ENCODE assay signal across 9 mouse cellular contexts in genomic region chr17:31432878-31433281, GRCm38 (mm10). TPM values are rescaled to one million over a fixed set of nuclear protein-coding genes. Genes with fewer than 3 reads are reported as not detected.
DNase-seq lines count a peak whose midpoint lies in the region; ATAC-seq lines count a peak whose summit lies in the region.
"Had no signal": no experiment of that assay in that cellular context is flagged by ENCODE, and none has a peak within 500 bp of the region (broad histone marks: within the 10 kb centered on the region; RNA-seq: fewer than 3 reads in every experiment).

No protein-coding gene starts in this region.

- 56% methylated on average over 5 of the region's 5 CpGs for WGBS in lung, embryonic 16.5 days
- 25% methylated on average over 5 of the region's 5 CpGs for whole genome bisulfite sequencing in intestine, embryonic 14.5 days
- 7% methylated on average over 5 of the region's 5 CpGs for WGBS in limb, embryonic 11.5 days
- 56% methylated on average over 5 of the region's 5 CpGs for WGBS in stomach, embryonic 14.5 days
- WGBS in hindbrain, embryonic 13.5 days: 45% methylated on average over 5 of the region's 5 CpGs

- no peak for DNase-seq in lung, postnatal 10 days
- DNase-seq in intestine, embryonic 14.5 days (ENCODE audit: low spot score): peak; percentile 75
- peak; percentile 66 for DNase-seq in limb, embryonic 11.5 days (ENCODE audit: low spot score)
- no peak for DNase-seq in cerebellum, adult 11-12 months
- DNase-seq: liver, embryonic 13.5 days had no signal

- peaks cover 3% of the 10 kb centered on the region; the same call in 1 of the 2 replicates for H3K9me3 ChIP-seq in lung, embryonic 16.5 days (ENCODE audit: control insufficient read depth, low read length)
- 0 out of 2 replicates have a peak, but pooled peaks cover 7% of the 10 kb centered on the region for H3K9me3 ChIP-seq in intestine, embryonic 14.5 days (ENCODE audit: control insufficient read depth, low read length)
- peaks cover 3% of the 10 kb centered on the region; the same call in 1 of the 2 replicates for H3K9me3 ChIP-seq in limb, embryonic 11.5 days (ENCODE audit: control insufficient read depth, low read length)
- peaks cover 3% of the 10 kb centered on the region; the same call in 1 of the 2 replicates for H3K9me3 ChIP-seq in stomach, embryonic 14.5 days (ENCODE audit: control insufficient read depth, low read depth, low read length)
- peaks cover 6% of the 10 kb centered on the region; the same call in 1 of the 2 replicates for H3K9me3 ChIP-seq in hindbrain, embryonic 13.5 days

- H3K27me3 ChIP-seq in lung, embryonic 16.5 days (ENCODE audit: control insufficient read depth, insufficient read depth, low read depth, low read length): no peaks in the 10 kb centered on the region
- H3K27me3 ChIP-seq in intestine, embryonic 14.5 days (replicated peaks; ENCODE audit: control insufficient read depth, insufficient read depth, low read length): no peaks in the 10 kb centered on the region
- H3K27me3 ChIP-seq in limb, embryonic 11.5 days (ENCODE audit: control insufficient read depth, insufficient read depth, low read length): no peaks in the 10 kb centered on the region
- no peaks in the 10 kb centered on the region for H3K27me3 ChIP-seq in stomach, embryonic 14.5 days (ENCODE audit: control insufficient read depth, insufficient read depth, low read length)
- peaks cover 6% of the 10 kb centered on the region for H3K27me3 ChIP-seq in hindbrain, embryonic 13.5 days
- H3K27me3 ChIP-seq: embryonic facial prominence, embryonic 12.5 days had no signal

- H3K36me3 ChIP-seq in lung, embryonic 16.5 days (ENCODE audit: control insufficient read depth, insufficient read depth, low read length): peaks cover 10% of the 10 kb centered on the region; the same call in 1 of the 2 replicates
- H3K36me3 ChIP-seq in intestine, embryonic 14.5 days (ENCODE audit: control insufficient read depth, insufficient read depth, low read length): peaks cover 24% of the 10 kb centered on the region
- H3K36me3 ChIP-seq in limb, embryonic 11.5 days (ENCODE audit: control insufficient read depth, insufficient read depth, low read length): peaks cover 3% of the 10 kb centered on the region; the same call in 1 of the 2 replicates
- H3K36me3 ChIP-seq in stomach, embryonic 14.5 days (ENCODE audit: control insufficient read depth, insufficient read depth, low read length): 0 out of 2 replicates have a peak, but pooled peaks cover 4% of the 10 kb centered on the region
- H3K36me3 ChIP-seq in hindbrain, embryonic 13.5 days: peaks cover 29% of the 10 kb centered on the region
- H3K36me3 ChIP-seq: liver, embryonic 13.5 days had no signal

- H3K4me1 ChIP-seq in lung, embryonic 16.5 days (replicated peaks; ENCODE audit: control insufficient read depth, insufficient read depth, low read length): peaks cover 18% of the 10 kb centered on the region
- H3K4me1 ChIP-seq in intestine, embryonic 14.5 days (replicated peaks; ENCODE audit: control insufficient read depth, insufficient read depth, low read length): peaks cover 36% of the 10 kb centered on the region
- peaks cover 34% of the 10 kb centered on the region for H3K4me1 ChIP-seq in limb, embryonic 11.5 days (ENCODE audit: control insufficient read depth, insufficient read depth, low read length)
- H3K4me1 ChIP-seq in stomach, embryonic 14.5 days (ENCODE audit: control insufficient read depth, insufficient read depth, low read length): peaks cover 21% of the 10 kb centered on the region
- H3K4me1 ChIP-seq in hindbrain, embryonic 13.5 days (replicated peaks): peaks cover 41% of the 10 kb centered on the region

- peak overlapping the region; percentile 31 for H3K4me2 ChIP-seq in lung, embryonic 16.5 days (ENCODE audit: low read depth, low read length)
- peak overlapping the region; percentile 44 for H3K4me2 ChIP-seq in intestine, embryonic 14.5 days (ENCODE audit: low read length)
- H3K4me2 ChIP-seq in limb, embryonic 11.5 days (ENCODE audit: low read depth, severe bottlenecking): peak overlapping the region; percentile 35
- H3K4me2 ChIP-seq in stomach, embryonic 14.5 days (replicated peaks; ENCODE audit: low read depth, low read length): peak overlapping the region; percentile 20; the same call in 1 of the 2 replicates
- no peak overlapping the region for H3K4me2 ChIP-seq in hindbrain, embryonic 13.5 days
- H3K4me2 ChIP-seq: embryonic facial prominence, embryonic 12.5 days; liver, embryonic 13.5 days had no signal

- H3K9ac ChIP-seq in lung, embryonic 16.5 days (ENCODE audit: low read length): 0 out of 2 replicates have a peak overlapping the region, but pooled peaks have one; percentile 42
- peak overlapping the region; percentile 34; the same call in 1 of the 2 replicates for H3K9ac ChIP-seq in intestine, embryonic 14.5 days (ENCODE audit: low read length)
- H3K9ac ChIP-seq in limb, embryonic 11.5 days (ENCODE audit: low read length): peak overlapping the region; percentile 38; the same call in 1 of the 2 replicates
- H3K9ac ChIP-seq in stomach, embryonic 14.5 days (replicated peaks; ENCODE audit: low read depth, low read length): no peak overlapping the region
- H3K9ac ChIP-seq in hindbrain, embryonic 13.5 days: no peak overlapping the region
- H3K9ac ChIP-seq: embryonic facial prominence, embryonic 12.5 days; liver, embryonic 13.5 days had no signal

- peak overlapping the region; percentile 6; the same call in 1 of the 2 replicates for H3K4me3 ChIP-seq in lung, embryonic 16.5 days (ENCODE audit: low read length)
- peak overlapping the region; percentile 28 for H3K4me3 ChIP-seq in intestine, embryonic 14.5 days (ENCODE audit: low read depth, low read length)
- no peak overlapping the region for H3K4me3 ChIP-seq in limb, embryonic 11.5 days (ENCODE audit: low read depth, low read length)
- no peak overlapping the region for H3K4me3 ChIP-seq in stomach, embryonic 14.5 days (ENCODE audit: low read depth, low read length)
- H3K4me3 ChIP-seq in hindbrain, embryonic 13.5 days: no peak overlapping the region
- H3K4me3 ChIP-seq: embryonic facial prominence, embryonic 12.5 days; liver, embryonic 13.5 days had no signal

- ATAC-seq in lung, embryonic 16.5 days (ENCODE audit: low read depth): peak; percentile 27; the same call in 1 of the 2 replicates
- ATAC-seq in intestine, embryonic 14.5 days (replicated peaks; ENCODE audit: low FRiP score, low TSS enrichment, low read depth): peak; percentile 61
- ATAC-seq in limb, embryonic 11.5 days (ENCODE audit: insufficient number of reproducible peaks, low FRiP score, low TSS enrichment, low read depth): peak; percentile 68
- no peak for ATAC-seq in stomach, embryonic 14.5 days (ENCODE audit: insufficient number of reproducible peaks, insufficient read depth, low FRiP score, low read depth)
- ATAC-seq in hindbrain, embryonic 13.5 days (ENCODE audit: low FRiP score): no peak

- H3K27ac ChIP-seq in lung, embryonic 16.5 days (ENCODE audit: low read length): no peak overlapping the region; the same call in none of the 2 replicates
- H3K27ac ChIP-seq in intestine, embryonic 14.5 days (ENCODE audit: low read depth): peak overlapping the region; percentile 69; the same call in 1 of the 2 replicates
- H3K27ac ChIP-seq in limb, embryonic 11.5 days (replicated peaks; ENCODE audit: low read depth, low read length): no peak overlapping the region
- peak overlapping the region; percentile 15; the same call in 1 of the 2 replicates for H3K27ac ChIP-seq in stomach, embryonic 14.5 days (ENCODE audit: low read length)
- H3K27ac ChIP-seq in hindbrain, embryonic 13.5 days: no peak overlapping the region
- H3K27ac ChIP-seq: embryonic facial prominence, embryonic 12.5 days; liver, embryonic 13.5 days had no signal

RNA-seq across cellular contexts. Expression of gene Pde9a, which starts 46.9 kb away (rescaled TPM):
- 29.5 and 31.5 TPM in 2 replicates for polyA plus RNA-seq in lung, embryonic 16.5 days (2015; fragmentation: Nextera tagmentation; extraction: Ambion mirVana)
- polyA plus RNA-seq in intestine, embryonic 14.5 days (2014; fragmentation: Nextera tagmentation; extraction: Ambion mirVana): 61.0 and 76.0 TPM in 2 replicates
- polyA plus RNA-seq in limb, embryonic 11.5 days (2014; fragmentation: Nextera tagmentation; extraction: Ambion mirVana): 30.0 and 31.2 TPM in 2 replicates
- polyA plus RNA-seq in stomach, embryonic 14.5 days (2014; fragmentation: Nextera tagmentation; extraction: Ambion mirVana): 39.6 and 42.8 TPM in 2 replicates
- 36.7 and 37.8 TPM in 2 replicates for polyA plus RNA-seq in hindbrain, embryonic 13.5 days (2015; fragmentation: Nextera tagmentation; extraction: Ambion mirVana)

Comparison
In these comparisons a context has a peak if more than half of its experiments do, and no peak if none do; other contexts are left out.
1. ATAC-seq: peak in lung, embryonic 16.5 days (single experiment), intestine, embryonic 14.5 days (single experiment) and limb, embryonic 11.5 days (single experiment); none in stomach, embryonic 14.5 days (single experiment) and hindbrain, embryonic 13.5 days (single experiment).
2. H3K27ac ChIP-seq: peak in intestine, embryonic 14.5 days (single experiment) and stomach, embryonic 14.5 days (single experiment); none in lung, embryonic 16.5 days (single experiment), limb, embryonic 11.5 days (single experiment) and hindbrain, embryonic 13.5 days (single experiment).
3. H3K4me3 ChIP-seq: peak in lung, embryonic 16.5 days (single experiment) and intestine, embryonic 14.5 days (single experiment); none in limb, embryonic 11.5 days (single experiment), stomach, embryonic 14.5 days (single experiment) and hindbrain, embryonic 13.5 days (single experiment).
4. H3K9ac ChIP-seq: peak in lung, embryonic 16.5 days (single experiment), intestine, embryonic 14.5 days (single experiment) and limb, embryonic 11.5 days (single experiment); none in stomach, embryonic 14.5 days (single experiment) and hindbrain, embryonic 13.5 days (single experiment).
5. DNase-seq: peak in intestine, embryonic 14.5 days (single experiment) and limb, embryonic 11.5 days (single experiment); none in lung, postnatal 10 days (single experiment) and cerebellum, adult 11-12 months (single experiment).